Mouse (Mus musculus) heart, postnatal 4 days (tissue): ENCODE results near the gene Lrba. TPM values are rescaled to one million over a fixed set of nuclear protein-coding genes. Genes with fewer than 3 reads are reported as not detected.
A peak's percentile ranks its signal among the peaks of the same experiment; 100 is the strongest.

ENCODE experiments used
- DNase-seq: peaks from one replicate; pipeline ENCODE4 v3.0.0; 2021
- total RNA-seq, 2 experiments: library from RNA; stranded (reverse); gene quantifications; 2 replicates each; pipeline ENCODE4 v1.2.3; 2021

Gene Lrba
- total RNA-seq, 2 experiments from 2014 or later, result 17.7 to 17.8 TPM

- DNase-seq, result no peak
These were observed 574.6 kb downstream of the Lrba start for GRCm38 (mm10) chr3:86799041-86799440.

GRCm38 (mm10) chr3:86800841-86801240 is 576.4 kb downstream of the Lrba start:
- no peak for DNase-seq

- DNase-seq, result peak; percentile 10
These were observed 578.3 kb downstream of the Lrba start for GRCm38 (mm10) chr3:86802825-86803224.

GRCm38 (mm10) chr3:86804265-86804664 is 579.8 kb downstream of the Lrba start:
- no peak for DNase-seq

GRCm38 (mm10) chr3:86806834-86807233 is 582.4 kb downstream of the Lrba start:
- no peak for DNase-seq

GRCm38 (mm10) chr3:86807750-86808467 is 583.4 kb downstream of the Lrba start:
- DNase-seq, result peak; percentile 51

GRCm38 (mm10) chr3:86809199-86809598 is 584.7 kb downstream of the Lrba start:
- no peak for DNase-seq

- no peak for DNase-seq
These were observed 585.2 kb downstream of the Lrba start for GRCm38 (mm10) chr3:86809646-86810045.

- DNase-seq, result no peak
These were observed 586.4 kb downstream of the Lrba start for GRCm38 (mm10) chr3:86810908-86811307.

- DNase-seq, result peak; percentile 89
These were observed 588.2 kb downstream of the Lrba start for GRCm38 (mm10) chr3:86812689-86813088.

- no peak for DNase-seq
These were observed 593.6 kb downstream of the Lrba start for GRCm38 (mm10) chr3:86818001-86818585.

GRCm38 (mm10) chr3:86819372-86819771 is 594.9 kb downstream of the Lrba start:
- DNase-seq, result no peak

- DNase-seq, result no peak
These were observed 595.9 kb downstream of the Lrba start for GRCm38 (mm10) chr3:86820344-86820743.

GRCm38 (mm10) chr3:86821383-86821782 is 596.9 kb downstream of the Lrba start:
- no peak for DNase-seq

GRCm38 (mm10) chr3:86827506-86827905 is 603.0 kb downstream of the Lrba start:
- DNase-seq, result no peak

- no peak for DNase-seq
These were observed 607.6 kb downstream of the Lrba start for GRCm38 (mm10) chr3:86832115-86832514.

Other genes starting within 250 kb of the Lrba start
- gene Prss48, start 222.2 kb upstream of the Lrba start, total RNA-seq, result not detected
- 100 to 1,000 TPM; 752 to 761 TPM for gene Rps3a1, start 82.0 kb upstream of the Lrba start, total RNA-seq